Mouse (Mus musculus): Measurements from ENCODE around the gene Sucnr1. TPM values are rescaled to one million over a fixed set of nuclear protein-coding genes. Genes with fewer than 3 reads are reported as not detected.

The Sucnr1 gene
- polyA plus RNA-seq (2016; fragmentation: Nextera tagmentation; extraction: Ambion mirVana), result not detected in 2 replicates

- Histone ChIP-seq H3K9me3 (no peaks in the 10 kb centered on the region), H3K9ac (no peak within 1 kb of the TSS), H3K27me3 (no peaks in the 10 kb centered on the region), H3K36me3 (no peaks in the 10 kb centered on the region), H3K4me3 (no peak within 1 kb of the TSS), H3K4me1 (no peaks in the 10 kb centered on the region), H3K4me2 (replicated peaks) (no peak within 1 kb of the TSS), H3K27ac (no peak within 1 kb of the TSS)
- 67% methylated on average over 4 of the region's 4 CpGs for WGBS
- no peak for ATAC-seq (ENCODE audit: insufficient number of reproducible peaks, insufficient read depth, low FRiP score, low TSS enrichment)
Measured at GRCm38 (mm10) chr3:60081648-60082047, at the start of gene Sucnr1. TSS of gene Sucnr1 (plus strand) at chr3:60081869.

- 85% methylated on average over 3 of the region's 3 CpGs for WGBS
Measured at GRCm38 (mm10) chr3:60046221-60046913, 35.3 kb upstream of the Sucnr1 start.

GRCm38 (mm10) chr3:60053231-60053927, 28.3 kb upstream of the Sucnr1 start:
- Histone ChIP-seq H3K9ac (no peak overlapping the region), H3K9me3 (no peaks in the 10 kb centered on the region), H3K4me3 (no peak overlapping the region), H3K27me3 (no peaks in the 10 kb centered on the region), H3K27ac (no peak overlapping the region), H3K4me1 (no peaks in the 10 kb centered on the region), H3K36me3 (no peaks in the 10 kb centered on the region), H3K4me2 (replicated peaks) (no peak overlapping the region)
- no peak for ATAC-seq (ENCODE audit: insufficient number of reproducible peaks, insufficient read depth, low FRiP score, low TSS enrichment)
- WGBS, result 81% methylated on average over 3 of the region's 3 CpGs

More at GRCm38 (mm10) chr3:60046221-60046913, 35.3 kb upstream of the Sucnr1 start:
- Histone ChIP-seq H3K4me3 (no peak overlapping the region), H3K9ac (no peak overlapping the region), H3K9me3 (no peaks in the 10 kb centered on the region), H3K4me1 (no peaks in the 10 kb centered on the region), H3K36me3 (no peaks in the 10 kb centered on the region), H3K4me2 (replicated peaks) (no peak overlapping the region), H3K27ac (no peak overlapping the region), H3K27me3 (no peaks in the 10 kb centered on the region)
- no peak for ATAC-seq (ENCODE audit: insufficient number of reproducible peaks, insufficient read depth, low FRiP score, low TSS enrichment)

- H3K4me1 ChIP-seq, result no peaks in the 10 kb centered on the region
- H3K27me3 ChIP-seq, result no peaks in the 10 kb centered on the region
- no peaks in the 10 kb centered on the region for H3K36me3 ChIP-seq
- 88% methylated on average over 2 of the region's 2 CpGs for WGBS
- H3K9me3 ChIP-seq, result no peaks in the 10 kb centered on the region
- H3K4me2 ChIP-seq (replicated peaks), result no peak overlapping the region
- H3K9ac ChIP-seq, result no peak overlapping the region
- H3K27ac ChIP-seq, result no peak overlapping the region
- no peak overlapping the region for H3K4me3 ChIP-seq
- no peak for ATAC-seq (ENCODE audit: insufficient number of reproducible peaks, insufficient read depth, low FRiP score, low TSS enrichment)
Measured at GRCm38 (mm10) chr3:60053931-60054330, 27.7 kb upstream of the Sucnr1 start.

GRCm38 (mm10) chr3:60056451-60056850, 25.2 kb upstream of the Sucnr1 start:
- 26% methylated on average over 3 of the region's 3 CpGs for WGBS
- no peak overlapping the region for H3K4me2 ChIP-seq (replicated peaks)

GRCm38 (mm10) chr3:60057070-60057808, 24.4 kb upstream of the Sucnr1 start:
- 77% methylated on average over 2 of the region's 2 CpGs for WGBS
- H3K27me3 ChIP-seq, result no peaks in the 10 kb centered on the region
- no peaks in the 10 kb centered on the region for H3K9me3 ChIP-seq
- no peak overlapping the region for H3K4me3 ChIP-seq
- no peaks in the 10 kb centered on the region for H3K36me3 ChIP-seq
- no peak for ATAC-seq (ENCODE audit: insufficient number of reproducible peaks, insufficient read depth, low FRiP score, low TSS enrichment)
- no peak overlapping the region for H3K27ac ChIP-seq
- H3K4me1 ChIP-seq, result no peaks in the 10 kb centered on the region
- H3K4me2 ChIP-seq (replicated peaks), result no peak overlapping the region
- no peak overlapping the region for H3K9ac ChIP-seq

More at GRCm38 (mm10) chr3:60056451-60056850, 25.2 kb upstream of the Sucnr1 start:
- Histone ChIP-seq H3K27me3 (no peaks in the 10 kb centered on the region), H3K36me3 (no peaks in the 10 kb centered on the region), H3K9me3 (no peaks in the 10 kb centered on the region), H3K9ac (no peak overlapping the region), H3K27ac (no peak overlapping the region), H3K4me3 (no peak overlapping the region), H3K4me1 (no peaks in the 10 kb centered on the region)
- no peak for ATAC-seq (ENCODE audit: insufficient number of reproducible peaks, insufficient read depth, low FRiP score, low TSS enrichment)

GRCm38 (mm10) chr3:60057809-60058082, 23.9 kb upstream of the Sucnr1 start:
- WGBS, result 71% methylated on average over 1 of the region's 1 CpGs
- Histone ChIP-seq H3K9ac (no peak overlapping the region), H3K27ac (no peak overlapping the region), H3K4me1 (no peaks in the 10 kb centered on the region), H3K36me3 (no peaks in the 10 kb centered on the region), H3K27me3 (no peaks in the 10 kb centered on the region), H3K4me3 (no peak overlapping the region), H3K4me2 (replicated peaks) (no peak overlapping the region), H3K9me3 (no peaks in the 10 kb centered on the region)
- no peak for ATAC-seq (ENCODE audit: insufficient number of reproducible peaks, insufficient read depth, low FRiP score, low TSS enrichment)

GRCm38 (mm10) chr3:60078883-60079415, 2.7 kb upstream of the Sucnr1 start:
- H3K27me3 ChIP-seq, result no peaks in the 10 kb centered on the region
- no peak overlapping the region for H3K4me3 ChIP-seq
- no peak for ATAC-seq (ENCODE audit: insufficient number of reproducible peaks, insufficient read depth, low FRiP score, low TSS enrichment)
- H3K4me2 ChIP-seq (replicated peaks), result no peak overlapping the region
- H3K9me3 ChIP-seq, result no peaks in the 10 kb centered on the region
- WGBS, result 84% methylated on average over 1 of the region's 1 CpGs
- no peaks in the 10 kb centered on the region for H3K4me1 ChIP-seq
- no peak overlapping the region for H3K9ac ChIP-seq
- H3K27ac ChIP-seq, result no peak overlapping the region
- H3K36me3 ChIP-seq, result no peaks in the 10 kb centered on the region

- Histone ChIP-seq H3K9ac (no peak overlapping the region), H3K4me1 (no peaks in the 10 kb centered on the region), H3K27ac (no peak overlapping the region), H3K4me2 (replicated peaks) (no peak overlapping the region), H3K4me3 (no peak overlapping the region), H3K36me3 (no peaks in the 10 kb centered on the region), H3K27me3 (no peaks in the 10 kb centered on the region), H3K9me3 (no peaks in the 10 kb centered on the region)
- no peak for ATAC-seq (ENCODE audit: insufficient number of reproducible peaks, insufficient read depth, low FRiP score, low TSS enrichment)
- whole genome bisulfite sequencing, result 73% methylated on average over 4 of the region's 4 CpGs
Measured at GRCm38 (mm10) chr3:60080572-60080971, 1.1 kb upstream of the Sucnr1 start.

- no peak overlapping the region for H3K4me3 ChIP-seq
- ATAC-seq (ENCODE audit: insufficient number of reproducible peaks, insufficient read depth, low FRiP score, low TSS enrichment), result no peak
- H3K9me3 ChIP-seq, result no peaks in the 10 kb centered on the region
- no peaks in the 10 kb centered on the region for H3K27me3 ChIP-seq
- no peak overlapping the region for H3K27ac ChIP-seq
- 85% methylated on average over 3 of the region's 3 CpGs for WGBS
- no peak overlapping the region for H3K9ac ChIP-seq
- H3K4me2 ChIP-seq (replicated peaks), result no peak overlapping the region
- no peaks in the 10 kb centered on the region for H3K4me1 ChIP-seq
- H3K36me3 ChIP-seq, result no peaks in the 10 kb centered on the region
Measured at GRCm38 (mm10) chr3:60082746-60083145, 1.1 kb downstream of the Sucnr1 start.

GRCm38 (mm10) chr3:60085729-60086128, 4.1 kb downstream of the Sucnr1 start:
- H3K27ac ChIP-seq, result no peak overlapping the region
- H3K9ac ChIP-seq, result no peak overlapping the region
- H3K36me3 ChIP-seq, result no peaks in the 10 kb centered on the region
- H3K9me3 ChIP-seq, result no peaks in the 10 kb centered on the region
- H3K27me3 ChIP-seq, result no peaks in the 10 kb centered on the region
- no peak for ATAC-seq (ENCODE audit: insufficient number of reproducible peaks, insufficient read depth, low FRiP score, low TSS enrichment)
- 90% methylated on average over 2 of the region's 2 CpGs for WGBS
- H3K4me1 ChIP-seq, result no peaks in the 10 kb centered on the region
- no peak overlapping the region for H3K4me3 ChIP-seq
- H3K4me2 ChIP-seq (replicated peaks), result no peak overlapping the region

- 83% methylated on average over 8 of the region's 8 CpGs for WGBS
- H3K4me2 ChIP-seq (replicated peaks), result no peak overlapping the region
- ATAC-seq (ENCODE audit: insufficient number of reproducible peaks, insufficient read depth, low FRiP score, low TSS enrichment), result no peak
Measured at GRCm38 (mm10) chr3:60091321-60091720, 9.7 kb downstream of the Sucnr1 start.

More at GRCm38 (mm10) chr3:60091321-60091720, 9.7 kb downstream of the Sucnr1 start:
- Histone ChIP-seq H3K4me3 (no peak overlapping the region), H3K4me1 (no peaks in the 10 kb centered on the region), H3K27me3 (no peaks in the 10 kb centered on the region), H3K36me3 (no peaks in the 10 kb centered on the region), H3K9me3 (no peaks in the 10 kb centered on the region), H3K9ac (no peak overlapping the region), H3K27ac (no peak overlapping the region)
